Mouse (Mus musculus) lung, postnatal 0 days (tissue): ENCODE data around the gene Tmf1. TPM values are rescaled to one million over a fixed set of nuclear protein-coding genes. Genes with fewer than 3 reads are reported as not detected.

Experiments used
- ATAC-seq: fragments of 200-750 bp; cut with Nextera tagmentation; 2 replicates; pipeline ENCODE4 v1.8.0; 2017; ENCODE audit warnings: moderate library complexity
- DNase-seq: peaks from one replicate; pipeline ENCODE4 v3.0.0-alpha.2; 2016; ENCODE audit warnings: low spot score
- H3K27ac ChIP-seq: fragments of 300-500 bp; sonication (generic); 2 replicates; pipeline ENCODE4 v1.5.1; 2014; ENCODE audit warnings: antibody characterized with exemption, mild to moderate bottlenecking, low read length, mixed read lengths
- H3K27me3 ChIP-seq: fragments of 300-500 bp; sonication (generic); replicated peaks from 2 replicates; pipeline ENCODE4 v1.6.1; 2014; ENCODE audit warnings: low read length, mixed read lengths; ENCODE audit not compliant: insufficient read depth
- H3K36me3 ChIP-seq: fragments of 300-500 bp; sonication (generic); 2 replicates; pipeline ENCODE4 v1.6.1; 2014; ENCODE audit warnings: low read length, mixed read lengths; ENCODE audit not compliant: insufficient read depth
- H3K4me1 ChIP-seq: fragments of 300-500 bp; sonication (generic); 2 replicates; pipeline ENCODE4 v1.6.1; 2014; ENCODE audit warnings: antibody characterized with exemption, low read depth, low read length, mixed read lengths; ENCODE audit not compliant: insufficient read depth
- H3K4me2 ChIP-seq: fragments of 300-500 bp; sonication (generic); replicated peaks from 2 replicates; pipeline ENCODE4 v1.6.1; 2014; ENCODE audit warnings: low read depth, mild to moderate bottlenecking, low read length, moderate library complexity, mixed read lengths
- H3K4me3 ChIP-seq: fragments of 300-500 bp; sonication (generic); 2 replicates; pipeline ENCODE4 v1.5.1; 2014; ENCODE audit warnings: low read depth, low read length
- H3K9ac ChIP-seq: fragments of 300-500 bp; sonication (generic); replicated peaks from 2 replicates; pipeline ENCODE4 v1.6.1; 2014; ENCODE audit warnings: low read depth, mild to moderate bottlenecking
- H3K9me3 ChIP-seq: fragments of 300-500 bp; sonication (generic); 2 replicates; pipeline ENCODE4 v1.6.1; 2016; ENCODE audit warnings: low read length, mixed read lengths
- CTCF ChIP-seq: IDR thresholded peaks from 2 replicates; pipeline ENCODE4 v1.5.1; 2016; ENCODE audit warnings: antibody characterized with exemption, mild to moderate bottlenecking
- EP300 ChIP-seq: IDR thresholded peaks from 2 replicates; pipeline ENCODE4 v1.6.1; 2016; ENCODE audit warnings: antibody characterized with exemption, mild to moderate bottlenecking, control low read depth
- WGBS: fragments of 180-500 bp; shearing (Covaris S2); extraction: QIAGEN DNeasy Blood & Tissue Kit; methylation state at CpG from one replicate; pipeline ENCODE4 v1.1.7; 2014; 5-methylcytosine and 5-hydroxymethylcytosine counted together
- polyA plus RNA-seq: library from polyadenylated mRNA; unstranded; fragments of >200 nt; fragmentation: Nextera tagmentation; extraction: Ambion mirVana; gene quantifications from 2 replicates; pipeline ENCODE4 v1.2.1, GENCODE M21; 2015

Gene Tmf1
- polyA plus RNA-seq, 1 experiment from 2014 or later = 51.0 TPM

DNA sequence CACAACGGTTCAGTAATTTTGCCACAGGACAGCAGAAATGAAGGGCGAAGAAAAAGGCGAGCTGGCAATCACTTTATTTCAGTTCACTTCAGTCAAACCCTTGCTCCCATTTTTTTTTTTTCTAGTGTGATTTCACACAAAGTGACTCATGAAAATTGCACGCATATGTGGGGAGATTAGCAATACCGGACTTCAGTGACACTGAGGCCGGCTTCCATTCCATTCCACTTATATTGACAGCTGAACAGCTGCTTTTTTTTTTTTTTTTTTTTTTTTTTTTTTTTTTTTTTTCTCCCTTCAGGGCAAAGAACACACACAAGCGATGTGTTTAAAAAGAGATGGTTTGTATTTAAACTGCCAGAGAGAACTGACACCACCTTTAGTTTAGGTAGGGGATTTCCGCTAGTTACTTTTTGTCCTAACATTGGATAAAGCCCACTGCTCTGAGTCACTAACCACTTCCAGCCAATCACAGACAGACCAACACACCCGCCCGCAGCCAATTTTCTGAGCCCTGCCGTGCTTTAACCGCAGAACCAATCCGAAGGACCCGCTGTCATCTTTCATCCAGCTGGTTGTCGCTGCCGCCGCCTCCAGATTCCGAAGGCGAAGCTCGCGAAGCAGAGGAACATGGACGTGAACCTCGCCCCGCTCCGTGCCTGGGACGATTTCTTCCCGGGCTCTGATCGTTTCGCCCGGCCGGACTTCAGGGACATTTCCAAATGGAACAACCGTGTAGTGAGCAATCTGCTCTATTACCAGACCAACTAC, 31.5 kb upstream of the Tmf1 start, which contains the start of gene Arl6ip5:
TSS of gene Arl6ip5 (plus strand) at position 499 of the 771 bp plus-strand sequence.
- Histone ChIP-seq H3K4me3 (peak within 1 kb of the TSS; percentile 88), H3K27me3 (no peaks in the 10 kb centered on the region), H3K27ac (peak within 1 kb of the TSS; percentile 84)

DNA sequence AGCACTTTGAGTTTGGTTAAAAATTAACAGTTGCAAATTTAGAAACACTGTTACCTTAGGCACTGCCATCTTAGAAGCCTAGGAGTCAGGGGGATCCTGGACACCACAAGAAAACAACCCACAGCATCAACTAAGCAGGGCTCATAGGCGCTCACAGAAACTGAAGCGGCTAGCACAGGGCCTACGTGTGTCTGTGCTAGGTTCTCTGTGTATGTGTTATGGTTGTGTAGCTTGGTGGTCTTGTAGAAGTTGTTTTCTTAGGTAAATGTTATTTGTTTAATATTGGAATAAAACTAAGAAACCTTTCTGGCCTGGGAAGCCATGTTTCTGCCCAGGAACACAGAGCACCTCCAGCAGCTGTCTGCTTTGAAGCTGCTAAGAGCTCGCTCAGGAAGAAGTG, 30.8 kb upstream of the Tmf1 start:
- Histone ChIP-seq H3K4me2 (no peak overlapping the region), H3K27ac (no peak overlapping the region), H3K4me3 (no peak overlapping the region), H3K9ac (no peak overlapping the region), H3K27me3 (no peaks in the 10 kb centered on the region), H3K4me1 (peaks cover 5% of the 10 kb centered on the region; the same call in 1 of the 2 replicates), H3K9me3 (no peaks in the 10 kb centered on the region), H3K36me3 (no peaks in the 10 kb centered on the region)
- 92% methylated on average over 4 of the region's 4 CpGs for WGBS
- ATAC-seq (no peak), DNase-seq (no peak)
- no peak for TF ChIP-seq EP300
- no peak for TF ChIP-seq CTCF

More for the DNA sequence above, 31.5 kb upstream of the Tmf1 start, which contains the start of gene Arl6ip5:
- TF ChIP-seq EP300 = peak; percentile 8; the same call in 1 of the 2 replicates
- no peak for TF ChIP-seq CTCF
- Histone ChIP-seq H3K4me2 (peak within 1 kb of the TSS; percentile 82), H3K9ac (peak within 1 kb of the TSS; percentile 80), H3K36me3 (no peaks in the 10 kb centered on the region), H3K4me1 (peaks cover 5% of the 10 kb centered on the region; the same call in 1 of the 2 replicates), H3K9me3 (no peaks in the 10 kb centered on the region)
- DNase-seq = peak; percentile 97
- peak; percentile 81 for ATAC-seq
- WGBS = 8% methylated on average over 32 of the region's 32 CpGs

DNA sequence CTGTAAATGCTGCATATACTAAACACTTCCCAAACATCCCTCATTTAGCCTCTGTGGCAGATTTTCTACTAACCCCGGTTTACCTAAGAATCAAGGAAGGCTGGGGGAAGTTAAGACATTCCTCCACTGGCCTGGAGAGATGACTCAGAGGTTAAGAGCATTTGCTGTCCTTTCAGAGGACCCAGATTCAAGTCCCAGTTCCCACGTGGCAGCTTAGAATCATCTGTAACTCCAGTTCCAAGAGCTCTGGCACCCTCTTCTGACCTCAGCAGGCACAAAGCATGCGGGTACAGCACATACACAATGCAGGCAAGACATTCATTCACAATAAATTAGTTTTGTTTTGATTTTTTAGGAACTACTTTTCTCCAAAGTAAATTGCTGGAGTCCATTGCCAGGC, 30.3 kb upstream of the Tmf1 start:
- DNase-seq = no peak

DNA sequence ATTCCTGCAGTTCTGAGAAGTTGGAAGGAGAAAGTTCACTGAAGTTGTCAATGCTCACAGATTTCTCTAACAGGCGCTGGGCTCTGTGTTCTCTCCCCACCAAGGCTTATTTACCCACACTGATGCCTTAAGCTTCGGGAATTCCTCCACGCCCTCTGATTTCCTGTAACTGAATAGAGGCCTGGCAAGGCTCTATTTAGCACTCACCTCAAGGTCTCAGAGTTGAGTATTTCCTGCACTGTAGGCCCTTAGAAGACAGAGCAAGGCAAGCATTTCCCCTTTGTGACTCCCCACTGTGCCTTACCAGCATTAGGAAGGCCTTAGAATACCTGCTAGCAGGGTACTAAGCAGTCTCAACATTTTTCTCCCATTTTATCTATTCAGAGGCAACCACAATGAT, 29.5 kb upstream of the Tmf1 start:
- no peak for ATAC-seq
- Histone ChIP-seq H3K27ac (peak overlapping the region; percentile 43), H3K9ac (no peak overlapping the region), H3K4me1 (peaks cover 10% of the 10 kb centered on the region), H3K4me2 (no peak overlapping the region), H3K4me3 (no peak overlapping the region), H3K36me3 (no peaks in the 10 kb centered on the region), H3K9me3 (no peaks in the 10 kb centered on the region), H3K27me3 (no peaks in the 10 kb centered on the region)
- WGBS = 24% methylated on average over 3 of the region's 3 CpGs
- DNase-seq = peak; percentile 53
- TF ChIP-seq EP300 = peak; percentile 32; the same call in 1 of the 2 replicates
- TF ChIP-seq CTCF = no peak

More for the DNA sequence above, 30.3 kb upstream of the Tmf1 start:
- H3K9me3 ChIP-seq = no peaks in the 10 kb centered on the region
- no peak overlapping the region for H3K27ac ChIP-seq
- H3K36me3 ChIP-seq = no peaks in the 10 kb centered on the region
- ATAC-seq = no peak
- 42% methylated on average over 3 of the region's 3 CpGs for WGBS
- H3K4me3 ChIP-seq = no peak overlapping the region
- no peak overlapping the region for H3K9ac ChIP-seq
- no peak overlapping the region for H3K4me2 ChIP-seq
- peaks cover 10% of the 10 kb centered on the region for H3K4me1 ChIP-seq
- no peaks in the 10 kb centered on the region for H3K27me3 ChIP-seq
- no peak for TF ChIP-seq EP300
- TF ChIP-seq CTCF = peak; percentile 13; the same call in 1 of the 2 replicates

DNA sequence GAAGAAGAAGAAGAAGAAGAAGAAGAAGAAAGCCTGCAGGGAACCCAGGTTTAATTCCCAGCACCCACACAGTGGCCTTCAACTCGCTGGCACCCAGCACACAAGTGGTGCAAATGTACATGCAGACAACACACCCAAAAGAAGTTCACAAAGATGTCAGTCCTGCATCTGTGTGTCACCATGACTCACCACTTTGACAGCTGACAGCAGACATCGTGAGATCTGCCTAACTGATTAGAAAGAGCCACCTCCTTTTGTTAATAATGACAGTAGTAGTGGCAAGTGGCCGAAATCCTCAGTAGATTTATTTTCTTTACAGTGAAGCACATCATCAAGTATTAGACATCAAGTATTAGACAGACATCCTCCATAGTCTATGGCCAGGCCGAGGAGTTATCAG, 28.2 kb upstream of the Tmf1 start:
- TF ChIP-seq EP300 (no peak), CTCF (no peak)
- Histone ChIP-seq H3K27me3 (no peaks in the 10 kb centered on the region), H3K4me2 (no peak overlapping the region), H3K27ac (no peak overlapping the region), H3K9ac (no peak overlapping the region), H3K36me3 (no peaks in the 10 kb centered on the region), H3K4me3 (no peak overlapping the region), H3K9me3 (no peaks in the 10 kb centered on the region), H3K4me1 (peaks cover 7% of the 10 kb centered on the region)
- WGBS = 62% methylated on average over 4 of the region's 4 CpGs
- ATAC-seq = no peak
- no peak for DNase-seq

DNA sequence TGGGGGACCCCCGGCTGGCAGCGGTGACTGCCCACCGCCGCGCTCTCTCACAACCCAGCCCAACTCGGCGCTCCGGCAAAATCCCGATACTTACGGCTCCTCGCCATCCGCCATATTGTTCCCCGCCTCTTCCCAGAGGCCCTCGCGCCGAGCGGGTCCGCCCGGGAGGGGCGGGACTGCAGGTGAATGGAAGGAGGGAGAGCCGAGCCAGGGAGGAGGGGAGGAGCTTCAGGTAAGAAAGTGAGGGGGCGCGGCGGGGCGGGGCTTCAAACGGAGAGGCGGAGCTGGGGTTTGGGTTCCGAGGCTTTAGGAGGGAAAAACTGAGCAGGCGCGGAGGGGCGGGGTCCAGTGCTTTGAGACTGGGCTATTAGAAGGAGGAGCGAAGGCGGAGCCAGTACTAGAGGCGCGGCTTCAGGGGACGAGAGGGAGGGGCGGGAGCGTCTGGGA, 26.5 kb upstream of the Tmf1 start, which contains the start of gene Uba3:
TSS of gene Uba3 (minus strand) at position 209 of the 447 bp plus-strand sequence.
- H3K4me1 ChIP-seq = peaks cover 5% of the 10 kb centered on the region
- peak within 1 kb of the TSS; percentile 87 for H3K4me2 ChIP-seq
- H3K27ac ChIP-seq = peak within 1 kb of the TSS; percentile 81
- DNase-seq = peak; percentile 99
- H3K9me3 ChIP-seq = no peaks in the 10 kb centered on the region
- TF ChIP-seq CTCF (no peak), EP300 (no peak)
- peak within 1 kb of the TSS; percentile 80 for H3K4me3 ChIP-seq
- H3K36me3 ChIP-seq = no peaks in the 10 kb centered on the region
- H3K27me3 ChIP-seq = no peaks in the 10 kb centered on the region
- peak; percentile 97 for ATAC-seq
- WGBS = under 1% methylated on average over 36 of the region's 38 CpGs
- H3K9ac ChIP-seq = peak within 1 kb of the TSS; percentile 86
